Mouse (Mus musculus): ENCODE data around the gene Olfr649. TPM values are rescaled to one million over a fixed set of nuclear protein-coding genes. Genes with fewer than 3 reads are reported as not detected.

Gene Olfr649
- polyA plus RNA-seq (2017; shearing (Covaris generic)): not detected

DNA sequence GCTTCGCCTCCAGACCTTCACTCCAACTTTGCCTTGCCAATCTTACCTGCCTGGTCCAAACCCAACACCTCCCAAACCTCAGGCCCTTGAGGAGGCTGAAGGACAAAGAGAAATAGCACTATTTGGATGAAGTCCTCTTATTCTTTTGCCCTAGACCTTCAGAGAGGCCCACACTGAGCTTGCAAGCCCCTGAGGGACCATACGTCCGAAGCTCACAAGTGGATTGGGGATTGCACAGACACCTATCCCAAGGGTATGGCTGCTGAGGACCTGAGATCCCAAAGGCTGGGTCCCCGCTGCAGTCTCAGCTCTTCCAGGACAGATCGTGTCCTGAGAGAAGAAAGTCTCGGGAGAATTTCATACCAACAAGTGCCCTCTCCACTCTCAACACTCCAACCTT, at the start of gene Olfr649:
Gene Olfr649 (minus strand): TSS at position 101 of the 400 bp plus-strand sequence.
- ATAC-seq: no peak

DNA sequence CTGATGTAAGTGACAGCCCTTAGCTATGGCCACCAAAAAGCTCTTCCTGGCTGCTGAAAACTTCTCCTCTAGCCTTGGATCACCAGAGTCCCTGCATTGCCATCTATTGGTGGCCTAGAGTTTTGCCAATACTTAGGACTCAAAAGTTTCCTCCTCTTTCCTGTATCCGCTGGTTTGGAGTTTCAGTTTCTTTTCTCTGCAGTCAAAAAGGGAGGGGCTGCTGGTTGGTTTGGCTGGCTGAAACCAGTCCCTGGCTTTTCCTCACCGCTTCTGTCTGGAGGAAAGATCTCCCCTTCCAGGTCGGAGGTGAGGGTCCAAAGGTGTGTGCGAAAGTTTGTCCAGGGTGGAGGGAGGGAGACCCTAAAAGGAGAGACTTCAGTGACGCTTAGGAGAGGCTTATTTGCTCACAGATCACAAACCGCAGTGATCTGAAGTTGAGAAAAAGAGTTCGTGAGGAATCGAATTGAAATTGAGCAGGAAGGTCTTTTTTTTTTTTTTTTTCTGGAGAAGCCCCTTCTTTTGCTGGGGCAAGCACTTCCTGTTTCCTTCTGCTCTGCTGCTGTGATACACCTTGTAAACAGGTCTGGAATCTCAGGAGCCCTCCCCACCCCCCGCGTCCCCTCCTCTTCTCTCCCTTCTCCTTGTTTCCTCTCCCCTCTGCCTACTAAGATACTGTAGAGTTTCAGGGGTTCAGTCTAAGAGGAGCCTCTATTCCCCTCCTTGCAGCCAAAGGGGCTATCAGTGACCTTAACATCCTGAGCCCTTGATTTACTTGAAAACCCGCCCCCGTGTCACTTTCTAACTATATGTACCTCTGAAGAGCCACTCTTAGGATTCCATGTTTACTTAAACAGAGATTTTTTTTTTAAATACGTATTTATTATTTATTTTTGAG, 48.7 kb upstream of the Olfr649 start, which contains the start of gene Trim34a:
Gene Trim34a (plus strand): TSS at position 171 of the 895 bp plus-strand sequence.
- peak; percentile 98 for ATAC-seq

DNA sequence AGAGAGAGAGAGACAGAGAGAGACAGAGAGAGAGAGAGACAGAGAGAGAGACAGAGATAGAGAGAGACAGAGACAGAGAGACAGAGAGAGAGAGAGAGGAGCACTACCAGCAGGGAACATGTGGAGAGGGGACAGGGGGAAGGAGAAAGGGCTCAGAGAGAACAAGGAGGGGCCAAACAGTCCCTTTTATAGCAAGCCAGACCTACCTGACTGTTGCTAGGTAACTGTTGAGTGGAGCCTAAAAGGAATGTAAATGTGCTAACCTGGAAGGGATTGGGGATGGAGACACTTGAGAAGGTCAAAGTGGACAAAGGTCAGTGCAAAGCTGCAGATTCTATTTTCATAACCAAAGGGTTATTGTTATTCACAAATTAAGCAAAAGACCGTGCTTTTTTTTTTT, 47.8 kb upstream of the Olfr649 start:
- ATAC-seq: no peak

DNA sequence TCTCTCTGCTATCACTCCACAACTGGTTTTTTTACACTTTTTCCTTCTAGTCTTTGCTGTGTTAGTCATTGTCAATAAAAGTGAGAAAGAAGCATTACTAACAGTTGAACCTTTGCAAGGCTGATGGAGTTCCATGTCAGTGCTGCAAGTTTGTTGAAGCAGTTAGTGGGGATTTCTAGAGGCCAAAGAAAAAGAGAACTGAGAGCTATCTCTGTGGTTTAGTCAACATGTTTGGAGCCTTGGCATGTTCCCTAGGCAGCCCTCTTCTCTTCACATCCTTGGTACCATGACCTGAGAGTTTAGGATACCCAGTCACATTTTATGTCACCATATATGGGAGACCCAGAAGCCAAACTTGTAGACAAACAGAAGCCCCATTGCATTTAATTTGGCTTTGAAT, 45.1 kb upstream of the Olfr649 start:
- no peak for ATAC-seq

DNA sequence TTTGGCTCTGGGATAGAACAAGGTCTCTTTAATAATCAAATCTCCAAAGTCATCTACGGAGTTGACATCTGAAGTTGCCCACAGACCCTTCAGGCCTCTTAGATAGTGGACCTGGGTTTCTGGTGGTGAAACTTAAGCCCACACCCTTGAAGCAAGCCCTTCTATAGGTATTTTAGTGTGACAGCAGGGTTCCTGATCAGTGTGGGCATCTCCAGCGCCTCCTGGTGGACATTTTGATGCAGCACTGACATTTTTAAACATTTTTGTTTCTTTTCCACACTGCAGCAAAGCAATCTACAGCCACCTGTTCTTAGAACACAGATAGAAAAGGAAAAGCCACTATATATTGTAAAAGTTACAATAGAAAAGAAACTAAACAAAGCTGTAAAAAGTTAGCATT, 35.4 kb upstream of the Olfr649 start:
- ATAC-seq: peak; percentile 68

DNA sequence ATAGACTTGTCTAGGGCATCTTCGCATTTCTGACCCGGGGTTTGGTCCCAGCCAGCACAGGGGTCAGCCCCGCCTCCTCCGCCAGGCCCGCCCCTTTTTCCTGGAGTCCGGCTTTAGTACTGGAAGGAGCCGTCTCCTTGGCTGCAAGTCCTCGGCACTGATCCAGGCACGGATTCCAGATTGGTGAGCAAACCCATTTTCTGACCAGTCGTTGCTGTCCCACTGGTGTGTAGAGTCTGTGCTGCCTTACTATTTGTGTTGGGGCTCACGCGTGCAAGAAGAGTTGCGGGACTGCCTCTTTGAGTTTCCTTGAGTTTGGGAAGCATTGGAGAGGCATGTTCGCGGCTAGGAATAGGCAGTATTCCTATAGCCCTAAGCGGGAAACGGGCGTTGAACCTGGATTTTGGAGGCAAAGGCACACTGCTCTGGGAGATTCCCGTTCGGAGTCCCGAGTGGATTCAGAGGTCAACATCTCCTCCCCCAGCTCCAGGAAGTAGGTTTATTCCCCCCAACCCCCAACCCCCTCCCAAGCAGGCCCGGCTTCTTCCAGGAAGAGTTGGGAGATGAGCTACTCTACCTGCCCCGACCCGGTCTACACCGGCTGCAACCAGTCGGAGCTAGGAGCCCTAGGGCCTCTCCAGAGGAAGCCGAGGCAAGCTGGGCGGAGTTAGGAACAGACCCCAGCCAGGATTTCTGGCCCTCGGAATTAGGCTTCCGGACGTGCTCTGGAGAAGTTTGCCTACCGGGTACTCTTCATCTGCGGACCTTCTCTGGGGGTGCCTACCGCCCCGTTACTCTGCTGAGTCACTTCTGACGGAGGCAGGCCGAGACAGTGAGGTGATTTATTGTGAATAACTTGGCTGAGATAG, 23.1 kb upstream of the Olfr649 start, which contains the start of gene Trim6:
Gene Trim6 (plus strand): TSS at position 93 of the 869 bp plus-strand sequence.
- no peak for ATAC-seq

DNA sequence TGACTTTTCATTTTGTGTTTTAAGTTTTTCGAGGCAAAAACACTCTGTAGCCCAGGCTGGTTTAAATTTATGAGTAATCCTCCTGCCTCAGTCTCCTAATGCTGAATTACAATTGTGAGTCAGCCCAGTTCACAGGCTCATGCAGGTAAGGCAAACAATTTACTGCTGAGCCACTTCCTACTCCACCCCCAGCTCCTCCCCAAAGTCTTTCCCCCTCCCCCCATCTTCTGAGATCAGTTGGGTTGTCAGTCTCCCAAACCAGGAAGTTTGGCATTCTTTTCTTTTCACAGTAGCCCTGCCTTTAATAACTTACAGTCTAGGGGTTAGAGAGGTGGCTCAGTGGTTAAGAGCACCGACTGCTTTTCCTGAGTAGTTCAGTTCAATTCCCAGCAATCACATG, 22.1 kb upstream of the Olfr649 start:
- peak; percentile 52 for ATAC-seq

DNA sequence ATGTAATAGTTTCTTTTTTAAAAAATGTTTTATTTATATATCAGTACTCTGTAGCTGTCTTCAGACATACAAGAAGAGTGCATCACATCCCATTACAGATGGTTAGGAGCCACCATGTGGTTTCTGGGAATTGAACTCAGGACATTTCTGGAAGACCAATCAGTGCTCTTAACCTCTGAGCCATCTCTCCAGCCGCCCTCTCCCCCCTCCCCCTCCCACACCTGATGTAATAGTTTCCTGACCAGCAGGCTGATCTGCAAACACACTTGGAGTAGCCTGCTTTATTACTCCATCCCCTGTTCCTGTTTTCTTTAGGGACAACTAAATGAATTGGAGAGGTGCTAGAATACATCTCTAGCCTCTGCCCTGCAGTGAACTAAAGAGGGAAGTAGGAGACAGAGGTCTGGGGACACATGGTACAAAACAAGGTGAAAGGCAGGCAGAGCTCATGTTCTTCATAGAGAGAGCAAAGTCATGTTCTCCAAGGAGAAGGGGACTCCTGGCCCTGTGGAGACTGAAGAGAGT, 20.3 kb upstream of the Olfr649 start:
- no peak for ATAC-seq

DNA sequence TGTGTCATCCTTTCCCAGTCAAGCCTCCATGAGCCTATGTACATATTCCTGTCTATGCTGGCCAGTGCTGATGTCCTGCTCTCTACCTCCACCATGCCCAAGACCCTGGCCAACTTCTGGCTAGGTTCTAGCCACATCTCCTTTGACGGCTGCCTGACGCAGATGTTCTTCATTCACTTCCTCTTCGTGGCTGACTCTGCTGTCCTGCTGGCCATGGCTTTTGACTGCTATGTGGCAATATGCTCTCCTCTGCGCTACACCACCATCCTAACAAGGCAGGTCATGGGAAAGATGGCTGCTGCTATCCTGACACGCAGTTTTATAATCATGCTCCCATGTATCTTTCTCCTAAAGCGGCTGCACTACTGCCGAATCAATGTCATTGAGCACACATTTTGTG, 10.4 kb upstream of the Olfr649 start:
- ATAC-seq: no peak

DNA sequence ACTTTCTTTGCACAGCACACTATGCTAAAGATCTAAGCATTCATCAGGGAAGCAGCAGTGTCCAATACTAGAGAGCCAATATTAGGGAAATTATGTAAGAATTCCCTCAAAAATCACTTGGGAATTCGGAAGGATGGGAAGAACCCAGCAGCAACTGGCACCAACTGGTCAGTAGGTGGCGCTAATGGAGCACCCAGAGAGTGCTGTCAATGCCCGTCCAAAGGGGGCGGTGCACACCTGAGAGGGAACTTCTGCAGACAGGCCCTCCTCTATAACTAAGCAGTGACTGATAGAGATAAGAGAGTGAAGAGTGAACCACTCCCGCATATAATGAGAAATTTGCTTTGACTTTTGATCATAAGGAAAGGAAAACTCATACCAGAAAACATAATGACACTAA, 4.0 kb upstream of the Olfr649 start:
- peak; percentile 86 for ATAC-seq

DNA sequence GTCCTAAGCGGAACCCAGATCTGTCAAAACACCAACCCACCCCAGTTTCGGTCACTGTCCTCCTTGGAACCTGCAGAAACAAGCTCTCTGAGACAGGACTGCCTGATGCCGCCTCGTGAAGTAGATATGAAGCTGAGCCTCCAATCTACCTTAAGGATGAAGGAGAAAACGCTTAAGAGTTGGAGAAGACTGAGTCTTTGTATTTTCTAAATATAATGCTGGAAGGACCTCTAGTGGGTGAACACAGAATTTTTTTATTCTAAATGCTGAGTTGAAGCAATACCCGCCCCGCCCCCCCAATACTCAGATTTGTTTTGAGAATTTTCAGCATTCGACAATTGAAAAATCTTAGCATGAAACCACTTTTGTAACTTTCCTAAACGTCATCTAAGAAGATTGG, 4.5 kb downstream of the Olfr649 start:
- ATAC-seq: no peak

DNA sequence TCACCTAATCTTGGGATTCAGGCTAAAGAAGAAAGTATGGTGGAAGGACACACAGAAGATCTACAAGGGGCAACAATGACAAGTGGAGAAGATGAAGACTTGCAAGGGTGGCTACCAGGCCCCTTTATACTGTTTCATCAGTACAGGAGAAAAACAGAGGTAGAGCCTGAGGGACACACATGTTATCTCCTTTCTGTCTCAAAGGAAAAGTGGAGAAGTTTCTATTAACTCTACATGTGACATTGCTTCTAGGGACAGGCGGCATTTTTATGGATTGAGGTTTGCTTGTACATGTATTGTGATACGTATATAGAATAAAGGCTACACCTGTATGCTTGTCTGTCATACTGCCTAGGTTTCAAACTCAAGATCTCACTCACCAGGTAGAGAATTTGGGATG, 12.5 kb downstream of the Olfr649 start, which contains the start of gene Olfr648:
Gene Olfr648 (minus strand): TSS at position 101 of the 400 bp plus-strand sequence.
- ATAC-seq: no peak

DNA sequence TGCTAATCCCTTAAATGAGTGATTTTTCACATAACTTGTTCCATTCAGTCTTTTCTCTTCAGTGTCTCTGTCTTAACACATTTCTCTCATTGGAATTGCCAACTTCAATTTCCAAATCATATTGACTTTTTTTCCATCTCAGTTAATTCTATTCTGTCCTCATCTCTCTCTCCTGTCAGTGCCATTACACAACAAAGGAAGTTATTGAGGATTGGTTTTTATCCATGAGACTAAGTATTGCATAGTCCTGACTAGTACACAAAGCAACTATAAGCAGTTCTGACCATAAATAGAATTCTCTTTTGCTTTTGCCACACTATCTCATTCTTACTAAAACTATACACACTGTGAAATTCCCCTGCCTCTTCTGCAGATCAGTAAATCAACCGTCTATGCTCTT, 16.7 kb downstream of the Olfr649 start:
- ATAC-seq: no peak

DNA sequence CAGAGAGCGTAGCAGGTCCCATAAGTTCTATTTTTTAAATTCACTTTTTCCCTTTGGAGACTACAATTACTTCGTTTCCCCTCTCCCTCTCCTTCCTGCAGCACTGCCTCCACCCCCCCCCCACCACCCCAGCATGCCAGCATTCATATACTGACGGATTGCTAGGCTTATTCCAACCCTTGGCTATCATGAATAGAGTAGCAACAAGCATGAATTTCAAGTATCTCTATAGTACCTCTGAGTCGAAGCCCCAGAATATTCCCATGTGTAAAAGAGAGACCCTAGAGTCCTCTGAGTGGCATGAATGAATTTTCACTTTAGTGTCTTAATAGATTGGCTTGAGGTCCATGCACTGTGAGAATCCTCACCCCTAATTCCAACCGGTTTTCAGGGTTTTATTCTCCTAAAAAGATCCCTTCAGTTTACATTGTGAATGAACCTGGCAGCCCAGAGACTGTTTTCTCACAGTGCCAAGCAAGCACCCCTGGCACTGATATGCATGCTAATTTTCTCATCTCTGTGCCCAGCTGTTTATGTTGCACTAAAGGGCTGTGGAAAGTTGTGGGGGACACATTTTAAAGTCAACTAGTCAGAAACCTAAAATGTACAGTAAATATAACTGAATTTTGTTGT, 17.2 kb downstream of the Olfr649 start:
- ATAC-seq: no peak

DNA sequence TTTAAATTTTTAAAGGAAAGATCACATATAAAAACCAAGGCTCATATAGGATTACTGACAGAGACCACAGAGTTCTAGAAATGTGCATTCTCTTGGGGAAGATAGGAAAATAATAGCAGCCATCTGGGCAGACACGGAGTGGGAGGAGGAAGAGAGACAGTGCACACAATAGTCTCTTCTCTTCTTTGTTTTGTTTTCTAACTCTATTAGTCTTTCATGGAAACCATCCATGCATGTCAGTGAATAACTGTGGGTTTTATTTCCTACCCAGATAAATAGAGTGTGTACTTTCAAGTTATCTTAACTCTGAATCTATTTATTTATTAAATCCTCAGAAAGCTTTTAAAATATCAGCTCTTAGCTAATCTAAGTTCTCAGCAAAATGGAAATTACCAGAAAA, 20.7 kb downstream of the Olfr649 start:
- no peak for ATAC-seq

DNA sequence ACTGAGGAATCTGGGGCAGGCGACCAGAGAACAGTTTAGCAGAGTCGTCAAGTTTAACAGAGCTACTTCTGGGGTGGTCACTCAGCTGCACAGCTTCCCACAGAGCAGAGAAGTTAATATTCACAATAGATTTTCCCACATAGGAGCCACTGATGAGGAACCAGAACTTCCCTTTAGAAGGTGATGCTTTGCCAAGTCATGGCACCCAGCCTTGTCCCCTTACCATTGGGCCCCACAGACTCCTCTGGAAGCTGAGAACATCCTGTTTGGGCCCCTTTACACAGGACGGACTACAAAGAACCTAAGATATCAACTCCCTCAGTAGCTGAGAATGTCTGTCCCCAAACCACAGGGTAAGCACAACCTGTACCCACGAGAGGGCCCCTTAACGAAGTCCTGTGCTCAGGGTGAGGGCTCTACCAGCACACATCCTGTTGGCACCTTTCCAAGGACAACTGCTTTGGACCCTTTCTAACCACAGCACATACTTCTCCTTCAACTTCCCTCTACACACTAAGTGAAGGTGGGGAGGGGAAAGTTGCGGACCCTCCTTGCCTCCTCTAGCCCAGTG, 26.1 kb downstream of the Olfr649 start:
- peak; percentile 74 for ATAC-seq

DNA sequence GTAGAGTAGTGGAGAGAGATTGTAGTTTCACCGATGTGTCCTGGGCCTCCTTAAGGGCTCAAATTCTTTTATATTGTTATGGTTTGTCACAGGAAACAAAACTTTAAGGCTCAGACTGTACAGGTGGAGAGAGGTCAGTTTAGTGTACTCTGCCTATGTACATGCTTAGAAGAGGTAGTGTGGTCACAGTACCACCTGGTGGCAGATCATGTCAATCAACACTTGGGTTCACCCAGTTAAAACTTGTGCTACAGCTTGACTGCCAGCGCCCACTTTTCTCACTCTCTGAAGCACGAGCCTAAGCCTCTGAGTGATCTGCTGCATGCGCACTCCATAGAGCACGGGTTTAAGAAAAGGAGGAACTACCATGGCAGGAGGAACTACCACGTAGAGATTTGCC, 28.7 kb downstream of the Olfr649 start:
- no peak for ATAC-seq

DNA sequence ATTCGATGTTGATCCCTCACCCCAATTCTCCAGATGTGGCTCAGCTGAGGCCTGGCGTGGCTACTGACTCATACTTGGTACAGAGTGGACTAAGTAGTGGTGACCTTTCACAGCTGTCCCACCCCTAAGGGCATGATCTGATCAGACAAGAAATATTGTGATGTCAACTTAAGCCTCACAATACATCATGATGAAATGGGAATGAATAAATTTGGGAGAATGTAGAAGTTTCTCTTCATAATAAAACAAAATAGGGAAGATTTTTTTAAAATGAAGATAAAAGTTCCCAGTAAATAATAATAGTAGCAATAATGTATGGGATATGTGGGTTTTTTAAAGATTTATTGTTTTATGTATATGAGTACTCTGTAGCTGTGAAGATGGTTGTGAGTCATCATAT, 45.3 kb downstream of the Olfr649 start, which contains the start of gene Ubqlnl:
Gene Ubqlnl (minus strand): TSS at position 101 of the 400 bp plus-strand sequence.
- no peak for ATAC-seq

DNA sequence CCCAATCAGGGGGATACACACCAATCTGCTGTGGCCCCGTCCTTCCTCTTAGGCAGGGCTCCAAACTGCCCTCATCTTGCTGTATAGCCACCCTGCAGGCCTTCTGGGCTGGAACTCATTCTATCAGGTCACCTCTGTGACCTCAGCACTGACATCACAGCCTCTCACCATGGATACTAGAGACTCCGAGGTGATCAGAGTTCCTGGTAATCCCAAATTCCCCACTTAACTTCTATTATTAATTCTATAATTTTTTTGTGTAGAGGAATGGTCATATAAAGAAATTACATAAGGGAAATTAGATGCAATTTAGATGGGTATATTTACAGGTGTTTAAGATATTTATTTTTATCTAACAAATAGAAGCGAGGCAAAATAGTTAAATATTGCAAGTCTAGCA, 52.6 kb downstream of the Olfr649 start, which contains the start of gene Ubqln3:
Gene Ubqln3 (minus strand): TSS at position 101 of the 400 bp plus-strand sequence.
- no peak for ATAC-seq

All from activated CD4-positive, CD25-positive, alpha-beta regulatory T cell, adult 4 months (primary cell).